Mouse (Mus musculus): ENCODE measurements around the gene Cep89. TPM values are rescaled to one million over a fixed set of nuclear protein-coding genes. Genes with fewer than 3 reads are reported as not detected.

Cep89 gene
- polyA plus RNA-seq, 1 experiment, result 3.8 TPM

- no peak for TF ChIP-seq GATA1 (IDR thresholded peaks at IDR 0.05; ENCODE audit: borderline replicate concordance, low read length)
- TF ChIP-seq FLI1 (IDR thresholded peaks at IDR 0.05; ENCODE audit: low read length), result no peak
- Histone ChIP-seq H3K4me3 (replicated peaks) (no peak overlapping the region), H3K27me3 (replicated peaks) (peaks cover 9% of the 10 kb centered on the region)
These were observed 15.0 kb upstream of the Cep89 start for GRCm38 (mm10) chr7:35381861-35382260.

GRCm38 (mm10) chr7:35382706-35383353, 14.0 kb upstream of the Cep89 start:
- TF ChIP-seq FLI1 (IDR thresholded peaks at IDR 0.05; ENCODE audit: low read length) (no peak), GATA1 (IDR thresholded peaks at IDR 0.05; ENCODE audit: borderline replicate concordance, low read length) (no peak)
- peaks cover 9% of the 10 kb centered on the region for H3K27me3 ChIP-seq (replicated peaks)
- H3K4me1 ChIP-seq, result peaks cover 24% of the 10 kb centered on the region
- no peaks in the 10 kb centered on the region for H3K36me3 ChIP-seq (replicated peaks; ENCODE audit: low read length)
- no peak overlapping the region for H3K4me3 ChIP-seq (replicated peaks)
- no peaks in the 10 kb centered on the region for H3K9me3 ChIP-seq

More at GRCm38 (mm10) chr7:35381861-35382260, 15.0 kb upstream of the Cep89 start:
- Histone ChIP-seq H3K9me3 (no peaks in the 10 kb centered on the region), H3K36me3 (replicated peaks; ENCODE audit: low read length) (no peaks in the 10 kb centered on the region), H3K4me1 (peaks cover 21% of the 10 kb centered on the region)

GRCm38 (mm10) chr7:35386525-35386952, 10.3 kb upstream of the Cep89 start:
- Histone ChIP-seq H3K27me3 (replicated peaks) (peaks cover 3% of the 10 kb centered on the region), H3K36me3 (replicated peaks; ENCODE audit: low read length) (peaks cover under 1% of the 10 kb centered on the region), H3K9me3 (no peaks in the 10 kb centered on the region), H3K4me3 (replicated peaks) (peak overlapping the region; percentile 33), H3K4me1 (peaks cover 11% of the 10 kb centered on the region)
- TF ChIP-seq FLI1 (IDR thresholded peaks at IDR 0.05; ENCODE audit: low read length) (no peak), GATA1 (IDR thresholded peaks at IDR 0.05; ENCODE audit: borderline replicate concordance, low read length) (no peak)

- no peak overlapping the region for H3K4me3 ChIP-seq (replicated peaks)
- H3K36me3 ChIP-seq (replicated peaks; ENCODE audit: low read length), result peaks cover 22% of the 10 kb centered on the region
- H3K9me3 ChIP-seq, result no peaks in the 10 kb centered on the region
- TF ChIP-seq GATA1 (IDR thresholded peaks at IDR 0.05; ENCODE audit: borderline replicate concordance, low read length) (no peak), FLI1 (IDR thresholded peaks at IDR 0.05; ENCODE audit: low read length) (no peak)
- peaks cover 3% of the 10 kb centered on the region for H3K27me3 ChIP-seq (replicated peaks)
- peaks cover 11% of the 10 kb centered on the region for H3K4me1 ChIP-seq
These were observed 8.1 kb upstream of the Cep89 start for GRCm38 (mm10) chr7:35388694-35389093.

- Histone ChIP-seq H3K4me1 (peaks cover 28% of the 10 kb centered on the region), H3K27me3 (replicated peaks) (peaks cover 3% of the 10 kb centered on the region), H3K9me3 (no peaks in the 10 kb centered on the region), H3K36me3 (replicated peaks; ENCODE audit: low read length) (peaks cover 37% of the 10 kb centered on the region), H3K4me3 (replicated peaks) (no peak overlapping the region)
- TF ChIP-seq FLI1 (IDR thresholded peaks at IDR 0.05; ENCODE audit: low read length) (no peak), GATA1 (IDR thresholded peaks at IDR 0.05; ENCODE audit: borderline replicate concordance, low read length) (no peak)
These were observed 3.9 kb upstream of the Cep89 start for GRCm38 (mm10) chr7:35392935-35393334.

- H3K4me1 ChIP-seq, result peaks cover 29% of the 10 kb centered on the region
- H3K27me3 ChIP-seq (replicated peaks), result no peaks in the 10 kb centered on the region
- no peaks in the 10 kb centered on the region for H3K9me3 ChIP-seq
- H3K4me3 ChIP-seq (replicated peaks), result peak overlapping the region; percentile 95
- TF ChIP-seq FLI1 (IDR thresholded peaks at IDR 0.05; ENCODE audit: low read length) (no peak), GATA1 (IDR thresholded peaks at IDR 0.05; ENCODE audit: borderline replicate concordance, low read length) (no peak)
- peaks cover 56% of the 10 kb centered on the region for H3K36me3 ChIP-seq (replicated peaks; ENCODE audit: low read length)
These were observed 940 bp upstream of the Cep89 start for GRCm38 (mm10) chr7:35395734-35396456.

- Histone ChIP-seq H3K36me3 (replicated peaks; ENCODE audit: low read length) (peaks cover 71% of the 10 kb centered on the region), H3K27me3 (replicated peaks) (no peaks in the 10 kb centered on the region), H3K9me3 (no peaks in the 10 kb centered on the region), H3K4me1 (peaks cover 20% of the 10 kb centered on the region), H3K4me3 (replicated peaks) (no peak overlapping the region)
- TF ChIP-seq FLI1 (IDR thresholded peaks at IDR 0.05; ENCODE audit: low read length), result no peak
- TF ChIP-seq GATA1 (IDR thresholded peaks at IDR 0.05; ENCODE audit: borderline replicate concordance, low read length), result no peak
These were observed 4.3 kb downstream of the Cep89 start for GRCm38 (mm10) chr7:35401169-35401568.

GRCm38 (mm10) chr7:35415226-35415625, 18.4 kb downstream of the Cep89 start:
- H3K36me3 ChIP-seq (replicated peaks; ENCODE audit: low read length), result peaks cover 84% of the 10 kb centered on the region
- no peaks in the 10 kb centered on the region; the same call in 1 of the 2 replicates for H3K4me1 ChIP-seq
- no peak overlapping the region for H3K4me3 ChIP-seq (replicated peaks)
- no peaks in the 10 kb centered on the region for H3K27me3 ChIP-seq (replicated peaks)
- H3K9me3 ChIP-seq, result no peaks in the 10 kb centered on the region
- TF ChIP-seq GATA1 (IDR thresholded peaks at IDR 0.05; ENCODE audit: borderline replicate concordance, low read length), result no peak
- TF ChIP-seq FLI1 (IDR thresholded peaks at IDR 0.05; ENCODE audit: low read length), result no peak

GRCm38 (mm10) chr7:35415801-35416653, 19.2 kb downstream of the Cep89 start:
- Histone ChIP-seq H3K4me1 (no peaks in the 10 kb centered on the region; the same call in 1 of the 2 replicates), H3K27me3 (replicated peaks) (no peaks in the 10 kb centered on the region), H3K4me3 (replicated peaks) (no peak overlapping the region), H3K9me3 (no peaks in the 10 kb centered on the region), H3K36me3 (replicated peaks; ENCODE audit: low read length) (peaks cover 86% of the 10 kb centered on the region)
- TF ChIP-seq GATA1 (IDR thresholded peaks at IDR 0.05; ENCODE audit: borderline replicate concordance, low read length) (no peak), FLI1 (IDR thresholded peaks at IDR 0.05; ENCODE audit: low read length) (no peak)

Measured in megakaryocyte, embryonic 14.5 days (primary cell).